Comparison of ENCODE assay signal across 9 mouse cellular contexts in genomic region chr6:86747171-86747570, GRCm38 (mm10). TPM values are rescaled to one million over a fixed set of nuclear protein-coding genes. Genes with fewer than 3 reads are reported as not detected.
DNase-seq lines count a peak whose midpoint lies in the region; ATAC-seq lines count a peak whose summit lies in the region.
"Had no signal": no experiment of that assay in that cellular context is flagged by ENCODE, and none has a peak within 500 bp of the region (broad histone marks: within the 10 kb centered on the region; RNA-seq: fewer than 3 reads in every experiment).

No protein-coding gene starts in this region.

- no peaks in the 10 kb centered on the region for H3K9me3 ChIP-seq in intestine, embryonic 15.5 days
- no peaks in the 10 kb centered on the region for H3K9me3 ChIP-seq in intestine, embryonic 16.5 days (ENCODE audit: control insufficient read depth, low read length)
- no peaks in the 10 kb centered on the region for H3K9me3 ChIP-seq in neural tube, embryonic 15.5 days (replicated peaks)
- H3K9me3 ChIP-seq in forebrain, embryonic 13.5 days (replicated peaks): no peaks in the 10 kb centered on the region
- H3K9me3 ChIP-seq: embryonic facial prominence, embryonic 15.5 days had no signal

- H3K9ac ChIP-seq in intestine, embryonic 15.5 days: no peak overlapping the region
- H3K9ac ChIP-seq in intestine, embryonic 16.5 days (ENCODE audit: low read depth, low read length): no peak overlapping the region
- H3K9ac ChIP-seq in neural tube, embryonic 15.5 days (replicated peaks): no peak overlapping the region
- no peak overlapping the region for H3K9ac ChIP-seq in forebrain, embryonic 13.5 days
- H3K9ac ChIP-seq: embryonic facial prominence, embryonic 15.5 days had no signal

- H3K36me3 ChIP-seq in intestine, embryonic 15.5 days: no peaks in the 10 kb centered on the region
- H3K36me3 ChIP-seq in intestine, embryonic 16.5 days (ENCODE audit: control insufficient read depth, insufficient read depth, low read length): peaks cover 8% of the 10 kb centered on the region
- no peaks in the 10 kb centered on the region for H3K36me3 ChIP-seq in neural tube, embryonic 15.5 days
- H3K36me3 ChIP-seq in forebrain, embryonic 13.5 days (ENCODE audit: poor library complexity, severe bottlenecking): no peaks in the 10 kb centered on the region

- H3K27ac ChIP-seq in intestine, embryonic 15.5 days: no peak overlapping the region
- H3K27ac ChIP-seq in intestine, embryonic 16.5 days (ENCODE audit: low read length): no peak overlapping the region
- H3K27ac ChIP-seq in neural tube, embryonic 15.5 days (replicated peaks): no peak overlapping the region
- H3K27ac ChIP-seq in forebrain, embryonic 13.5 days: no peak overlapping the region
- H3K27ac ChIP-seq: embryonic facial prominence, embryonic 15.5 days had no signal

- no peak overlapping the region for H3K4me3 ChIP-seq in intestine, embryonic 15.5 days (replicated peaks)
- H3K4me3 ChIP-seq in intestine, embryonic 16.5 days (ENCODE audit: low read length): no peak overlapping the region
- no peak overlapping the region for H3K4me3 ChIP-seq in neural tube, embryonic 15.5 days (replicated peaks)
- H3K4me3 ChIP-seq in forebrain, embryonic 13.5 days: no peak overlapping the region
- H3K4me3 ChIP-seq: embryonic facial prominence, embryonic 15.5 days had no signal

- ATAC-seq in intestine, embryonic 15.5 days: 0 out of 2 replicates have a peak, but pooled peaks have one; percentile 14
- ATAC-seq in intestine, embryonic 16.5 days: no peak
- 0 out of 2 replicates have a peak, but pooled peaks have one; percentile 31 for ATAC-seq in neural tube, embryonic 15.5 days (ENCODE audit: low FRiP score)
- no peak for ATAC-seq in forebrain, embryonic 13.5 days

- DNase-seq in CD4-positive helper T cell, adult 2 months (ENCODE audit: low read depth, low spot score): peak; percentile 65
- peak; percentile 37 for DNase-seq in T-cell, adult 2 months (ENCODE audit: low spot score)
- DNase-seq in embryo, embryonic 10 days (ENCODE audit: low spot score): peak; percentile 32
- peak; percentile 31 to 60 for DNase-seq in layer of hippocampus, adult 18-20 months (ENCODE audit: low spot score in 2 of 2)

- H3K4me2 ChIP-seq in intestine, embryonic 15.5 days (replicated peaks): no peak overlapping the region
- no peak overlapping the region for H3K4me2 ChIP-seq in intestine, embryonic 16.5 days (ENCODE audit: low read depth, low read length)
- H3K4me2 ChIP-seq in neural tube, embryonic 15.5 days: no peak overlapping the region
- no peak overlapping the region for H3K4me2 ChIP-seq in forebrain, embryonic 13.5 days
- H3K4me2 ChIP-seq: embryonic facial prominence, embryonic 15.5 days had no signal

- no peaks in the 10 kb centered on the region for H3K27me3 ChIP-seq in intestine, embryonic 15.5 days (replicated peaks)
- H3K27me3 ChIP-seq in intestine, embryonic 16.5 days (replicated peaks; ENCODE audit: control insufficient read depth, insufficient read depth, low read length): no peaks in the 10 kb centered on the region
- no peaks in the 10 kb centered on the region for H3K27me3 ChIP-seq in neural tube, embryonic 15.5 days (replicated peaks)
- H3K27me3 ChIP-seq in forebrain, embryonic 13.5 days: no peaks in the 10 kb centered on the region
- H3K27me3 ChIP-seq: embryonic facial prominence, embryonic 15.5 days had no signal

- no peaks in the 10 kb centered on the region for H3K4me1 ChIP-seq in intestine, embryonic 15.5 days (replicated peaks)
- no peaks in the 10 kb centered on the region for H3K4me1 ChIP-seq in intestine, embryonic 16.5 days (ENCODE audit: control insufficient read depth, insufficient read depth, low read length)
- no peaks in the 10 kb centered on the region for H3K4me1 ChIP-seq in neural tube, embryonic 15.5 days
- H3K4me1 ChIP-seq in forebrain, embryonic 13.5 days: no peaks in the 10 kb centered on the region
- H3K4me1 ChIP-seq: embryonic facial prominence, embryonic 15.5 days had no signal

RNA-seq across cellular contexts. Expression of gene Gmcl1, which starts 14.0 kb away (rescaled TPM):
- polyA plus RNA-seq in intestine, embryonic 15.5 days (2015; fragmentation: Nextera tagmentation; extraction: Ambion mirVana): 31.2 and 31.7 TPM in 2 replicates
- polyA plus RNA-seq in intestine, embryonic 16.5 days (2015; fragmentation: Nextera tagmentation; extraction: Ambion mirVana): 22.1 and 24.3 TPM in 2 replicates
- 10 to 100 TPM; 24.7 to 28.5 TPM for total RNA-seq in layer of hippocampus, adult 18-20 months (2021)
- 38.7 and 41.8 TPM in 2 replicates for polyA plus RNA-seq in neural tube, embryonic 15.5 days (2015; fragmentation: Nextera tagmentation; extraction: Ambion mirVana)
- polyA plus RNA-seq in forebrain, embryonic 13.5 days (2015; fragmentation: Nextera tagmentation; extraction: Ambion mirVana): 41.2 and 42.5 TPM in 2 replicates

RNA-seq across cellular contexts. Expression of gene Anxa4, which starts 46.2 kb away (rescaled TPM):
- 345 and 376 TPM in 2 replicates for polyA plus RNA-seq in intestine, embryonic 15.5 days (2015; fragmentation: Nextera tagmentation; extraction: Ambion mirVana)
- polyA plus RNA-seq in intestine, embryonic 16.5 days (2015; fragmentation: Nextera tagmentation; extraction: Ambion mirVana): 538 and 653 TPM in 2 replicates
- total RNA-seq in layer of hippocampus, adult 18-20 months (2021): 1 to 10 TPM; 6.7 to 7.2 TPM
- polyA plus RNA-seq in neural tube, embryonic 15.5 days (2015; fragmentation: Nextera tagmentation; extraction: Ambion mirVana): 4.2 and 21.7 TPM in 2 replicates
- polyA plus RNA-seq in forebrain, embryonic 13.5 days (2015; fragmentation: Nextera tagmentation; extraction: Ambion mirVana): 2.9 and 3.2 TPM in 2 replicates

Comparison
In these comparisons a context has a peak if more than half of its experiments do, and no peak if none do; other contexts are left out.
1. ATAC-seq: peak in intestine, embryonic 15.5 days (single experiment) and neural tube, embryonic 15.5 days (single experiment); none in intestine, embryonic 16.5 days (single experiment) and forebrain, embryonic 13.5 days (single experiment).
2. RNA of gene Anxa4, which starts 46.2 kb away (polyA plus RNA-seq): 538 to 653 TPM in intestine, embryonic 16.5 days and 345 to 376 TPM in intestine, embryonic 15.5 days; 4.2 to 21.7 TPM in neural tube, embryonic 15.5 days and 2.9 to 3.2 TPM in forebrain, embryonic 13.5 days; every median in the first group is over 10 times any median in the second.
3. Peak in every context shown above with its lines, with median percentiles within 50 percentile points of each other: DNase-seq.